Comparison of ENCODE assay signal across 9 mouse cellular contexts in the genomic region with DNA sequence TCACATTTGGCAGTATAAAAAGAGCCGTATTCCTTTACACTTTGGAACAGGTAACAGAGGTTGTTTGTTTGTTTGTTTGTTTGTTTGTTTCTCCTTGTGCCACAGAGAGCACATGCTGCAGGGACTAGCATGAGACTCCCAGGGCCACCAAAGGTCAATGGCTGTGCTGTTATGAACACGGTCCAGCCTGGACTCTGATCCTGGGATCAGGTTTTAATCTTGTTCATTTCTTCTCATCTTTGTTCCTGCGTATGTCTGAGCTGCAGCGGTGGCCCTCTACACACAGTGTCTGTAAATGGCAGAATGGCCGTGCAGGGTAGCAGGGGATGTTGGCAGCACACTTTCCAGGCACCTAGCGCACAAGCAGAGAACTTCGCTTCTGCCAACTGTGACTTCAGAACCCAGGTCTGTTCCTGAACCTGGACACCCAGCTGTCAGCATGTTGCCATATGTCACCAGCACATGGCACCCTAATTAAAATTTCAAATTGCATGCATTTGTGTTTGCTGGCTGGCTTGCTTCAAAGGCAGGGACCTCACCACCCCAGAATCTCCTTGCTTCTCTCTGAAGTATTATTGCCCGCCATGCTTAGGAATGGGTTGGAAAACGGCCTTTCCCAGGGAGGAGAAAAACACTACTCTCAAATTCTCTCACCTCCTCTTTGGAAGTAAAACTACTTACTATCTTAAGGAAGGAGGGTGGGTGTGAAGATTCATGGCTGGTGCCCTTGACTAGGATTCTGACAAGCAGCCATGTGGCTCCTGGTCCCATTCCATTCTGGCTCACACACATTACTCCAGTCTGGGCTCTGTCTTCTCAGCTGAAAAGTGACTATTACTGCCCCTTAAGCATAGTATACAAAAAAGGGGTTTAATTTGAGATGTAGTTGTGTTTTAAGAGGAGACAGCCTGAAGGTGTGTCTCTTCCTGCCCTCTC.
DNase-seq lines count a peak whose midpoint lies in the region; ATAC-seq lines count a peak whose summit lies in the region.
"Had no signal": no experiment of that assay in that cellular context is flagged by ENCODE, and none has a peak within 500 bp of the region (broad histone marks: within the 10 kb centered on the region; RNA-seq: fewer than 3 reads in every experiment).

No protein-coding gene starts in this region.

- H3K4me3 ChIP-seq in hindbrain, embryonic 14.5 days (replicated peaks; ENCODE audit: low read length) = no peak overlapping the region
- H3K4me3 ChIP-seq: limb, embryonic 15.5 days had no signal

- H3K4me1 ChIP-seq in hindbrain, embryonic 14.5 days (replicated peaks; ENCODE audit: control insufficient read depth, insufficient read depth, low read length) = no peaks in the 10 kb centered on the region; the same call in 1 of the 2 replicates

- no peak overlapping the region for H3K4me2 ChIP-seq in hindbrain, embryonic 14.5 days (replicated peaks)
- H3K4me2 ChIP-seq: limb, embryonic 15.5 days had no signal

- ATAC-seq in hindbrain, embryonic 14.5 days (ENCODE audit: low FRiP score) = peak; percentile 40; the same call in 1 of the 2 replicates
- ATAC-seq in granulocyte monocyte progenitor cell, adult 5-6 weeks (replicated peaks; ENCODE audit: poor library complexity, severe bottlenecking) = no peak

- H3K9ac ChIP-seq in hindbrain, embryonic 14.5 days = no peak overlapping the region
- H3K9ac ChIP-seq: limb, embryonic 15.5 days had no signal

- H3K36me3 ChIP-seq in hindbrain, embryonic 14.5 days (replicated peaks; ENCODE audit: control insufficient read depth, insufficient read depth) = no peaks in the 10 kb centered on the region

- WGBS in hindbrain, embryonic 14.5 days = 67% methylated on average over 9 of the region's 9 CpGs

- H3K27me3 ChIP-seq in hindbrain, embryonic 14.5 days (ENCODE audit: control insufficient read depth, insufficient read depth, low read length) = no peaks in the 10 kb centered on the region
- H3K27me3 ChIP-seq: limb, embryonic 15.5 days had no signal

- peak; percentile 88 for DNase-seq in heart, adult 11 months
- no peak for DNase-seq in heart, postnatal 36 days
- DNase-seq in cerebellum, adult 11-12 months = peak; percentile 93
- peak; percentile 46 for DNase-seq in hindbrain, embryonic 14.5 days (ENCODE audit: low spot score)
- peak; percentile 61 to 82 for DNase-seq in layer of hippocampus, adult 8-10 months (ENCODE audit: low spot score in 2 of 2)
- no peak for DNase-seq in ovary, postnatal 36 days (ENCODE audit: low spot score)
- DNase-seq in MN1 (ENCODE audit: low spot score) = no peak

- no peaks in the 10 kb centered on the region for H3K9me3 ChIP-seq in hindbrain, embryonic 14.5 days (ENCODE audit: control insufficient read depth, low read length)
- H3K9me3 ChIP-seq: limb, embryonic 15.5 days had no signal

- intact Hi-C loops in heart, postnatal 36 days (cut with DNase I) = no loop called here

- no peak overlapping the region for H3K27ac ChIP-seq in hindbrain, embryonic 14.5 days
- H3K27ac ChIP-seq: limb, embryonic 15.5 days had no signal

Comparison
In these comparisons a context has a peak if more than half of its experiments do, and no peak if none do; other contexts are left out.
1. DNase-seq: peak in heart, adult 11 months (single experiment), cerebellum, adult 11-12 months (single experiment), hindbrain, embryonic 14.5 days (single experiment) and layer of hippocampus, adult 8-10 months (2 of 2); none in heart, postnatal 36 days (0 of 2), ovary, postnatal 36 days (single experiment) and MN1 (single experiment).